Mouse (Mus musculus) midbrain, postnatal 0 days (tissue): ENCODE results near the gene Gmnc. TPM values are rescaled to one million over a fixed set of nuclear protein-coding genes. Genes with fewer than 3 reads are reported as not detected.

Experiments
- ATAC-seq: fragments of 200-750 bp; cut with Nextera tagmentation; 2 replicates; pipeline ENCODE4 v1.8.0; 2017; ENCODE audit warnings: moderate number of reproducible peaks, mild to moderate bottlenecking, moderate TSS enrichment, moderate library complexity; ENCODE audit not compliant: low FRiP score
- DNase-seq: peaks from one replicate; pipeline ENCODE4 v3.0.0-alpha.2; 2015; ENCODE audit warnings: low spot score
- H3K27ac ChIP-seq: fragments of 300-500 bp; sonication (generic); 2 replicates; pipeline ENCODE4 v1.5.1; 2014; ENCODE audit warnings: low read depth, mild to moderate bottlenecking, low read length, mixed read lengths
- H3K27me3 ChIP-seq: fragments of 300-500 bp; sonication (generic); 2 replicates; pipeline ENCODE4 v1.6.1; 2014; ENCODE audit warnings: low read length, control low read depth, mixed read lengths; ENCODE audit not compliant: insufficient read depth
- H3K36me3 ChIP-seq: fragments of 300-500 bp; sonication (generic); 2 replicates; pipeline ENCODE4 v1.6.1; 2014; ENCODE audit warnings: low read length, control low read depth, mixed read lengths; ENCODE audit not compliant: insufficient read depth
- H3K4me1 ChIP-seq: fragments of 300-500 bp; sonication (generic); 2 replicates; pipeline ENCODE4 v1.6.1; 2014; ENCODE audit warnings: mild to moderate bottlenecking, control low read depth, antibody characterized with exemption, low read length, mixed read lengths; ENCODE audit not compliant: insufficient read depth
- H3K4me2 ChIP-seq: fragments of 300-500 bp; sonication (generic); 2 replicates; pipeline ENCODE4 v1.6.1; 2014; ENCODE audit warnings: low read depth, mild to moderate bottlenecking, low read length, mixed read lengths; ENCODE audit not compliant: poor library complexity, severe bottlenecking
- H3K4me3 ChIP-seq: fragments of 300-500 bp; sonication (generic); 2 replicates; pipeline ENCODE4 v1.5.1; 2014; ENCODE audit warnings: low read depth, mild to moderate bottlenecking, low read length, moderate library complexity
- H3K9ac ChIP-seq: fragments of 300-500 bp; sonication (generic); replicated peaks from 2 replicates; pipeline ENCODE4 v1.6.1; 2014; ENCODE audit warnings: mild to moderate bottlenecking, low read length, moderate library complexity, mixed read lengths; ENCODE audit not compliant: poor library complexity, severe bottlenecking
- H3K9me3 ChIP-seq: fragments of 300-500 bp; sonication (generic); 2 replicates; pipeline ENCODE4 v1.6.1; 2016; ENCODE audit warnings: low read length, control low read depth
- CTCF ChIP-seq: IDR thresholded peaks from 2 replicates; pipeline ENCODE4 v1.5.1; 2016; ENCODE audit warnings: antibody characterized with exemption, mild to moderate bottlenecking
- WGBS: fragments of 180-500 bp; shearing (Covaris S2); extraction: QIAGEN DNeasy Blood & Tissue Kit; methylation state at CpG from one replicate; pipeline ENCODE4 v1.1.7; 2014; 5-methylcytosine and 5-hydroxymethylcytosine counted together
- polyA plus RNA-seq: library from polyadenylated mRNA; unstranded; fragments of >200 nt; fragmentation: Nextera tagmentation; extraction: Ambion mirVana; gene quantifications from 2 replicates; pipeline ENCODE4 v1.2.1, GENCODE M21; 2015
- total RNA-seq: library from RNA; depleted of rRNA; stranded (reverse); fragments of >200 nt; gene quantifications from 2 replicates; pipeline ENCODE4 v1.2.3, GENCODE M21; 2014; rRNA removed

Gene Gmnc
- total RNA-seq (0.44 and 0.66 TPM in 2 replicates), polyA plus RNA-seq (0.06 and 0.09 TPM in 2 replicates)

DNA sequence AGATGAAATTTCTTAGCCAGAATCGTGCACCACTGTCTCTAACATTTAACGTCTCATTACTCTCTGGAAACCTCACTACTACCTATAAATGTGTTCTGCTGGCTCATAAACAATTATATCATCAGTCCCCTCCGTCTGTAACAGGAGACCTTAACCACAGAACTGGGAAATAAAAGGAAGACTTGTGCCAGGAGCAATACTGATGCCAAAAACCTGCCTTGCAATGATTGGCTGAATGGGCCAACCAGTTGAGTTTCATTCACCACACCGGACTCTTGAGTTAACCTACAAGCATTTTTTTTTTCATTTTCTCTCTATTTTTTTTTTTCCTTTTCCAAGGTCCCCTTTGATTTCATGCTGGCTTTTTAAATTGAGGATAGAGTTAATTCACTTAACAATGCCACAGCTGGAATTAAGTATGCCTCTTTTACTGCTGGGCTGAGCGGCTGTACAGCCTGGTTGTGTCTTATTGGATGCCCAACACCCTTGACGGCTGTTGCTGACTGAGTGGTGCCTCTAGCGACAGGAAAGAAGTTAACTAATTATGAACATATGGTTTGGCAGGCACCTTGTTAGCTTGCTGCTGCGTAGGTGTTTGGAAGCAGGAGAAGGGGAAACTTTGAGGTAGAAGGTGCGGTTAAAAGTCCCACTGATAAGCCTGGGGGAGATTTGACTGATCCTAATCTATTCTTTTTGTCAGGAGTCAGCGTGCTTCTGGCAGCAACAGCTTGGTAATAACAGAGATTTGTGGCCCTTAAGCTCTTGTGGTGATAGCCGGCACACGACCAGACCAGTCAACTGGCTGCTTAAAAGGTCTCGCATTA, at the start of gene Gmnc:
Gmnc (minus strand) TSS at position 176 of the 824 bp plus-strand sequence.
- H3K27me3 ChIP-seq: no peaks in the 10 kb centered on the region
- DNase-seq: peak; percentile 15
- no peak within 1 kb of the TSS for H3K4me3 ChIP-seq
- ATAC-seq: no peak
- H3K4me2 ChIP-seq: no peak within 1 kb of the TSS
- H3K9me3 ChIP-seq: no peaks in the 10 kb centered on the region
- H3K27ac ChIP-seq: no peak within 1 kb of the TSS
- no peaks in the 10 kb centered on the region for H3K36me3 ChIP-seq
- no peaks in the 10 kb centered on the region for H3K4me1 ChIP-seq
- no peak within 1 kb of the TSS for H3K9ac ChIP-seq
- WGBS: 41% methylated on average over 13 of the region's 13 CpGs
- 0 out of 2 replicates have a peak, but pooled peaks have one; percentile 10 for TF ChIP-seq CTCF

DNA sequence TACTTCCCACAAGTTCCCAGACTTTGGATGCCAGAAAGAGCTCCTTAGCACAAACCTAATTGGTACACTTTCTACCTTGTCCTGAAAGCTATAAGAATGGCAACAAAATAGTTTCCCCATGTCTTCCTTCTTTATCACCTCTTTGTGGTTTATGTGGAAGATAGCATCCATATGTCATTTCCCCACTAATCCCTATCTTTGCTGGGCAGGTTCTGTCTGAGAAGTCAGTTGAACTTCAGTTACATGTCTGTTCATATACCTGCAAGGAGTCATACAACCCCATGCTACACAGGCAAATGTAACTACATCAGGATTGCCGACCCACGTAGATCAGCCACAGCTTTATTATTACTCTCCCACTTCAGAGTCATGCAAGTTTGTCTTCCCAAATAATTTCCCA, 35.8 kb upstream of the Gmnc start:
- WGBS: 96% methylated on average over 2 of the region's 2 CpGs
- Histone ChIP-seq H3K4me3 (no peak overlapping the region), H3K9ac (no peak overlapping the region), H3K4me2 (no peak overlapping the region), H3K9me3 (no peaks in the 10 kb centered on the region), H3K36me3 (no peaks in the 10 kb centered on the region), H3K4me1 (no peaks in the 10 kb centered on the region), H3K27me3 (no peaks in the 10 kb centered on the region), H3K27ac (no peak overlapping the region)
- TF ChIP-seq CTCF: no peak
- DNase-seq: no peak
- no peak for ATAC-seq

DNA sequence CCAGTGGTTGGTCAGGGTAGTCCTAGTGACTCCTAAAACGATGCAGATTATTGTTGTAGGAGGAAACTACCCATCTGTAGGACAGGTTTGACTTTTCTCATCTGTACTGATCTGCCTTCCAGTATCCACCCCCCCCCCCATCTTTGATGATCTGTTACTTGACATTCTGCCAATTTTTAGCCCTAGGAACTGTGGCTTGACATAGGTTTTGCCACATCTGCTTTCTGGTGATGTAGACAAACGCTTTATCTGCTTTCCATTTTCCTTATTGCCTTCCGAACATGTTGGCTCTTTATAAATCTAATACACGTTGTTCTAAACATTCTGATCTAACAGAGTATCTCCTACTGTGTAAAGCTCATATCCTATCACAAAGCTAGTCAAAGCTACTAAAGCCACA, 34.8 kb upstream of the Gmnc start:
- ATAC-seq (no peak), DNase-seq (no peak)
- TF ChIP-seq CTCF: no peak
- Histone ChIP-seq H3K9ac (no peak overlapping the region), H3K27ac (no peak overlapping the region), H3K36me3 (no peaks in the 10 kb centered on the region), H3K4me1 (no peaks in the 10 kb centered on the region), H3K4me3 (no peak overlapping the region), H3K4me2 (no peak overlapping the region), H3K9me3 (no peaks in the 10 kb centered on the region), H3K27me3 (no peaks in the 10 kb centered on the region)
- WGBS: 90% methylated on average over 4 of the region's 4 CpGs

DNA sequence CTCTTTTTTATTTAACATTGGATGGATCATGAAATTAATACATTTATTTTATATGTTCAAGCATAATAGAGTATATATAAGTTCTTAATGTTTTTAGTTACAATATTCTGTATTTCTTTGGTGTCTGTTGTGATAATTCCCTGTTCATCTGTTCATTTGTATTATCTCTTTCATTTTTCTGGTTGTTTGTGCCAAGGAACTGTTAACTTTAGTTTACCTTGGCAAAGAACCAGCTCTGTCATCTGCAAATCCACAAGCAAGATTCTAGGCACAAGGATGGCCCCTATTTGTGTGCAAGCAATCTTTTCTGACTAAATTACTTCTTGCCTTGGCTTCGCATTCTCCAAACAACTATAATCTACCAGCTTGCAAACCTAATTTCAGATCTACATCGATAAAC, 31.3 kb upstream of the Gmnc start:
- ATAC-seq: no peak
- no peak overlapping the region for H3K4me2 ChIP-seq

DNA sequence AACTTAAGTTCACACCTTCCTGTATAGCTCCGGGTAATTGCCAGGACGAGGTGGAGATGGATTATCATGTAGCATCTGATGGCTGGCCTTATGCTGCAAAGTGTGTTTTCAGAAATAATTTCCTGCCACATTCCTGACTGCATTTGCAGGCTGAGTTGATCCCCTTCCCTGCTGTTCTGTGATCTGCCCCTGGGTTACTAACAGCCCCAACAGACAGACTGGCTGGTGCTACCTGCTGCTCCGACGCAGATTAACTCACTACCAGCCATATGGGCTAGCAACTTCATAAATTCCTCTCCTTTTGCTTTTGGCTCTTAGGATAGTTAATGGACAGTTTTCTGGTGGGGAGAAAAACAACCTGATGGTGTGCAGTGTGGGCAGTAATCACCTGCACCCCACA, 25.9 kb upstream of the Gmnc start:
- Histone ChIP-seq H3K4me3 (no peak overlapping the region), H3K4me1 (no peaks in the 10 kb centered on the region), H3K4me2 (no peak overlapping the region), H3K27ac (no peak overlapping the region), H3K36me3 (no peaks in the 10 kb centered on the region), H3K9ac (no peak overlapping the region), H3K9me3 (no peaks in the 10 kb centered on the region), H3K27me3 (no peaks in the 10 kb centered on the region)
- no peak for TF ChIP-seq CTCF
- ATAC-seq (no peak), DNase-seq (peak; percentile 37)
- whole genome bisulfite sequencing: 39% methylated on average over 4 of the region's 4 CpGs

More for the DNA sequence above, 31.3 kb upstream of the Gmnc start:
- DNase-seq: no peak
- Histone ChIP-seq H3K27ac (no peak overlapping the region), H3K36me3 (no peaks in the 10 kb centered on the region), H3K9me3 (no peaks in the 10 kb centered on the region), H3K27me3 (no peaks in the 10 kb centered on the region), H3K4me1 (no peaks in the 10 kb centered on the region), H3K4me3 (no peak overlapping the region), H3K9ac (no peak overlapping the region)
- 97% methylated on average over 2 of the region's 2 CpGs for WGBS
- TF ChIP-seq CTCF: no peak

DNA sequence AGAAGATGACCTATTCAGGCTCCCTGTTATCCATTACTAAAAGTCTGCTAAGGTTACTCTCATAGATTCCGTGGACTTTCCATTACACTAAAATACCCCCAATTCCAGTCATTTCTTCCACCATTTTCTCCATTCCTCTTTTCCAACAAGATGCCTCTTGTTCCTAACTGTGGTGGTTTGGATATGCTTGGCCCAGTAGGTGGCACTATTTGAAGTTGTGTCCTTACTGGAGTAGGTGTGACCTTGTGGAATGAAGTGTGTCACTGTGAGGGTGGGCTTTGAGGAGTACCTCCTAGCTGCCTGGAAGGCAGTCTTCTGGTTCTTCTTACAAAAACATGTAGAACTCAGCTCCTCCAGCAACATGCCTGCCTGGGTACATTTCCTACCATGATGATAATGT, 11.3 kb upstream of the Gmnc start:
- ATAC-seq (no peak), DNase-seq (no peak)
- no peak overlapping the region for H3K4me3 ChIP-seq
- H3K9me3 ChIP-seq: no peaks in the 10 kb centered on the region
- H3K4me2 ChIP-seq: no peak overlapping the region
- H3K27me3 ChIP-seq: no peaks in the 10 kb centered on the region
- no peaks in the 10 kb centered on the region for H3K4me1 ChIP-seq
- H3K36me3 ChIP-seq: no peaks in the 10 kb centered on the region
- no peak overlapping the region for H3K9ac ChIP-seq
- no peak overlapping the region for H3K27ac ChIP-seq
- no peak for TF ChIP-seq CTCF
- WGBS: 91% methylated on average over 1 of the region's 1 CpGs
